Mouse (Mus musculus) kidney, embryonic 15.5 days (tissue): ENCODE results near the gene Nmnat2. TPM values are rescaled to one million over a fixed set of nuclear protein-coding genes. Genes with fewer than 3 reads are reported as not detected.

Experiments
- polyA plus RNA-seq: library from polyadenylated mRNA; unstranded; fragments of >200 nt; fragmentation: Nextera tagmentation; extraction: Ambion mirVana; gene quantifications from 2 replicates; pipeline ENCODE4 v1.2.1, GENCODE M21; 2015

Gene Nmnat2
- polyA plus RNA-seq, 1 experiment from 2014 or later: 1.9 TPM

Other genes with a start within 250 kb of the Nmnat2 start
- gene Apobec4, start 204.4 kb upstream of the Nmnat2 start, polyA plus RNA-seq: not detected in 2 replicates
- 60.6 and 63.6 TPM in 2 replicates for gene Rgl1, start 188.6 kb upstream of the Nmnat2 start, polyA plus RNA-seq
- 228 and 235 TPM in 2 replicates for gene Arpc5, start 188.5 kb upstream of the Nmnat2 start, polyA plus RNA-seq
- gene Ncf2, start 154.8 kb upstream of the Nmnat2 start, polyA plus RNA-seq: 7.8 and 9.0 TPM in 2 replicates
- 31.5 and 32.8 TPM in 2 replicates for gene Smg7, start 52.3 kb upstream of the Nmnat2 start, polyA plus RNA-seq
- gene Lamc2, start 231.5 kb downstream of the Nmnat2 start, polyA plus RNA-seq: 42.3 and 43.8 TPM in 2 replicates